Mouse (Mus musculus): Measurements from ENCODE around the gene Armc2. TPM values are rescaled to one million over a fixed set of nuclear protein-coding genes. Genes with fewer than 3 reads are reported as not detected.

Gene Armc2
- polyA plus RNA-seq, 1 experiment from 2014 or later, result 7.3 TPM

DNA sequence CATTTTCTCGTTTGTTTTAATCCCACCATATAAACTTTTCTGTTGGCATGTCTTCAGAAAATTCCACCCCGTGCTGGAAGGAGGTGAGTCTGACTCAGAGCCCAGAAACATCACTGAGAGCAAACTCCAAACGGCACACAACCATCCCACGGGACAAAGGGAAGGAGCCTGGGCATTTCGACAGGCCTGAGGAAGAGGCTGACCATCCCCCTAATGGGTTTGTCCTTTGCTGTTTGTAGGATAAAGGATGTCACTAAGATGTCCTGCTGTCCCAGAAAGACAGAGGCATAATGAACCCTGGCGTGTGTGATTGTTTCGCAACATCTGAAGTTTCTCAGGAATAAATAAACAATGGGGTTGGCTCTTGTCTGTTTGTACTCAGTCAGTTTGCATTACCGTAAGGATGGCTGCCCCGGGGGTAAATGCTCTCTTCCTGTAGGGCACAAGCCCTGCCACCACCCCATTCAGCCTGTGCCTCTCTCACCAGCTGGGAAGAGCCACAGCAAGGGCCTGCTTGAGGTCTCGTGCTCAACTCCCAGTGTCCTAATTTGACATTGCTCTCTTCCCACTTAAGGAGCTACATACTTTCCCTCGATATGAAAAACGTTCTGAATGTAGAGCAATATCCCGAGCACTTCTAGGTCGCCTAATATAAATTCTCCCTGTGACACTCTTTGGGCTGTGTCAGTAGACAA lies 26.7 kb downstream of the Armc2 start:
- H3K4me2 ChIP-seq, result no peak overlapping the region
- H3K9me3 ChIP-seq (replicated peaks), result no peaks in the 10 kb centered on the region
- H3K36me3 ChIP-seq (ENCODE audit: poor library complexity, severe bottlenecking), result no peaks in the 10 kb centered on the region
- no peak for ATAC-seq
- H3K4me3 ChIP-seq, result no peak overlapping the region
- H3K27ac ChIP-seq, result no peak overlapping the region
- peaks cover 14% of the 10 kb centered on the region for H3K4me1 ChIP-seq
- 0 out of 2 replicates have a peak, but pooled peaks cover 8% of the 10 kb centered on the region for H3K27me3 ChIP-seq
- WGBS, result 21% methylated on average over 14 of the region's 14 CpGs
- H3K9ac ChIP-seq, result no peak overlapping the region

DNA sequence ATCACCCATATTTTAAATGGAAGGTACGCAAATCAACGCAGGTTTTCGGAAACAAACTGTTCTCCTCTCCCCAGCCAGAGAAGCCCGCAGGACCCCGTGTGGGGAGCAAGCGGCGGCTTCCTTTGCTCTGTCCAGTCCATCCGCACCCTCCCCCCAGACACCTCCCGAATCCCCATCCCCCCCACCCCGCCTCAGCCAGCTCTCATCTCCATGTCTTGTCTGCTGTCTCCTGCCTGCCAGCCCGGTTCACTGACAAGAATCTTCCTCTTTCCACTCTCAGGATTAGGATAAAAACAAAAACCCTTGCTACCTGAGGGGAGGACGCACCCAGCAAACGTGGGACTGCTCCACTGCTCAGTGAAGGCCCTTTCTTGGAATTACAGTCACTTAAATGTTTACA lies 27.3 kb downstream of the Armc2 start:
- no peak overlapping the region for H3K9ac ChIP-seq
- 0 out of 2 replicates have a peak, but pooled peaks cover 8% of the 10 kb centered on the region for H3K27me3 ChIP-seq
- 15% methylated on average over 13 of the region's 13 CpGs for WGBS
- no peak overlapping the region for H3K27ac ChIP-seq
- H3K36me3 ChIP-seq (ENCODE audit: poor library complexity, severe bottlenecking), result no peaks in the 10 kb centered on the region
- H3K4me1 ChIP-seq, result peaks cover 14% of the 10 kb centered on the region
- ATAC-seq, result no peak
- H3K9me3 ChIP-seq (replicated peaks), result no peaks in the 10 kb centered on the region
- H3K4me2 ChIP-seq, result no peak overlapping the region
- no peak overlapping the region for H3K4me3 ChIP-seq

- 0 out of 2 replicates have a peak, but pooled peaks cover 8% of the 10 kb centered on the region for H3K27me3 ChIP-seq
- 92% methylated on average over 3 of the region's 3 CpGs for WGBS
- peaks cover 6% of the 10 kb centered on the region; the same call in 1 of the 2 replicates for H3K4me1 ChIP-seq
- no peaks in the 10 kb centered on the region for H3K36me3 ChIP-seq (ENCODE audit: poor library complexity, severe bottlenecking)
- H3K9ac ChIP-seq, result no peak overlapping the region
- H3K4me3 ChIP-seq, result no peak overlapping the region
- H3K27ac ChIP-seq, result no peak overlapping the region
- H3K4me2 ChIP-seq, result no peak overlapping the region
- no peak for ATAC-seq
- H3K9me3 ChIP-seq (replicated peaks), result no peaks in the 10 kb centered on the region
Measured at GRCm38 (mm10) chr10:41988930-41989329, 29.3 kb downstream of the Armc2 start.

DNA sequence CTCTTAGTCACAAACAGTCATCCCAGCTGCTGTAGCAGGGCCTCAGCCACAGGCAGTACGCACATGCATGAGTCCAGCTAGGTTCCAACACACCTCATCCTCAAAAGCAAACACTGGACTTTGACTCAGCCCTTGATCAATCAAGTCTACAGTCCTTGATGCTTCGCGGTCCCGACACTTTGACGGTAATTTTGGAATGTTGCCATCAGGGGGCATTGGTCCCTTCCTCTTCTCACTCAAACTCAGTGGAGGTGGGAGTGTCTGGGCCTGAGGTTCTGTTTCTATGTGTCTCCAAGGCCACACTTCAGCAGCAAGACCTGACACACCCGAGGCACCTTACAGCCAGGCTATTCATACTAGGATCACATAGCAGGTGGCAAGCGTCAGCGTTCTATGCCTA lies 32.1 kb downstream of the Armc2 start:
- Histone ChIP-seq H3K4me1 (peaks cover under 1% of the 10 kb centered on the region; the same call in 1 of the 2 replicates), H3K36me3 (ENCODE audit: poor library complexity, severe bottlenecking) (no peaks in the 10 kb centered on the region), H3K27me3 (0 out of 2 replicates have a peak, but pooled peaks cover 5% of the 10 kb centered on the region), H3K9ac (no peak overlapping the region), H3K27ac (no peak overlapping the region), H3K4me2 (no peak overlapping the region), H3K4me3 (no peak overlapping the region), H3K9me3 (replicated peaks) (no peaks in the 10 kb centered on the region)
- ATAC-seq, result no peak
- 90% methylated on average over 8 of the region's 8 CpGs for WGBS

- Histone ChIP-seq H3K36me3 (ENCODE audit: poor library complexity, severe bottlenecking) (no peaks in the 10 kb centered on the region), H3K4me2 (no peak overlapping the region), H3K27me3 (no peaks in the 10 kb centered on the region), H3K4me1 (no peaks in the 10 kb centered on the region), H3K27ac (no peak overlapping the region), H3K4me3 (no peak overlapping the region), H3K9me3 (replicated peaks) (no peaks in the 10 kb centered on the region), H3K9ac (no peak overlapping the region)
- no peak for ATAC-seq
- WGBS, result 92% methylated on average over 6 of the region's 6 CpGs
Measured at GRCm38 (mm10) chr10:41984221-41984620, 34.0 kb downstream of the Armc2 start.

DNA sequence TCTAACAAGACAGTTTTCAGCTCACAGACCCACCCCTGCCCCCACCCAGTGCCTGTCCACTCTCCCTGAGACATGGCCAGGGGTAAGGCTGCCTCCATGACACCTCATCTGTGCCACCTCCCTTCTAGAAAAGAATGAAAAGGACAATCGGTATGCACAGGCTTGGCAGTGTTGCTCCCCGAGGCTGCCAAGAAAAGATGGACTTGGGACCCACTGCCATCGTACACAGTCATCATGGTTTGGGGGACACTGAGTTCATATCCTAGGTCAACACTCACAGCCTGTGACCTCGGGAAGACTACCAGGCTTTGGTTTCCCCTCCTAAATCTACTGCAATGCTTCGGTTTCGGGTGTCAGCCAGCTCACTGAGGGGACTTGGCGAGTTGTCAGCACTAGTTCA lies 35.4 kb downstream of the Armc2 start:
- Histone ChIP-seq H3K27ac (no peak overlapping the region), H3K27me3 (no peaks in the 10 kb centered on the region)
- WGBS, result 75% methylated on average over 7 of the region's 7 CpGs

DNA sequence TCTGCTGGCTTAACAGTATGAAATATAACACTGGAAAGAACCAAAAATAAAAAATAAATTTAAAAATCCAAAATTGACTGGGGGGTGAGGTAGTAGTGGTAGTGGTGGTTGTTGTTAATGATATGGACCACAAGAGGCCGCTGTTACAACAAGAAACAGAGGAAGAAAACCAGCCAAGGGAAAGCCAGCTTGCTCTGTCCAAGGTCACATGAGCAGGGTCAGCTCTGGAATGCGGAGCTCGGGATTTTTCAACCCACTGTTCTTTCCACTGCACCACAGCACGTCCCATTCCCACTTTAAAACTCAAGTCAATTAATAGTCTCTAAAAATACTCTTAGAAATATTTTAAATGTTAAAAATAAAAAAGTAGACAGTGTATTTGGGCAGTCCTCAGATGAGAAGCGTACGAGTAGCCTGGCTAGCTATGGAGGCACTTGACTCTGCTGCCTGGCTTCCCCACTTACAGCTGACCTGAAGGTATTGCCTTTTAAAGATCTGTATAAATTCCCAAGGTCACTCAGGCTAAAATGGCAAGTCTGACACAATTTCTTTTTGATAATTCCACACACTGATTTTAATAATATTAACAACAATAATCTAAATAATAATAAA lies 37.4 kb downstream of the Armc2 start:
- 25% methylated on average over 6 of the region's 6 CpGs for WGBS
- H3K27me3 ChIP-seq, result no peaks in the 10 kb centered on the region
- no peak overlapping the region for H3K27ac ChIP-seq
- no peaks in the 10 kb centered on the region for H3K36me3 ChIP-seq (ENCODE audit: poor library complexity, severe bottlenecking)
- no peaks in the 10 kb centered on the region for H3K9me3 ChIP-seq (replicated peaks)
- no peaks in the 10 kb centered on the region for H3K4me1 ChIP-seq
- no peak overlapping the region for H3K9ac ChIP-seq
- no peak overlapping the region for H3K4me2 ChIP-seq
- H3K4me3 ChIP-seq, result no peak overlapping the region
- peak; percentile 75 for ATAC-seq

More for the DNA sequence above, 35.4 kb downstream of the Armc2 start:
- ATAC-seq, result no peak
- H3K36me3 ChIP-seq (ENCODE audit: poor library complexity, severe bottlenecking), result no peaks in the 10 kb centered on the region
- no peak overlapping the region for H3K4me3 ChIP-seq
- no peaks in the 10 kb centered on the region for H3K4me1 ChIP-seq
- no peaks in the 10 kb centered on the region for H3K9me3 ChIP-seq (replicated peaks)
- H3K9ac ChIP-seq, result no peak overlapping the region
- no peak overlapping the region for H3K4me2 ChIP-seq

- Histone ChIP-seq H3K4me3 (no peak overlapping the region), H3K36me3 (ENCODE audit: poor library complexity, severe bottlenecking) (no peaks in the 10 kb centered on the region), H3K27ac (no peak overlapping the region), H3K9me3 (replicated peaks) (no peaks in the 10 kb centered on the region), H3K4me2 (no peak overlapping the region), H3K27me3 (no peaks in the 10 kb centered on the region), H3K9ac (no peak overlapping the region), H3K4me1 (no peaks in the 10 kb centered on the region)
- WGBS, result 83% methylated on average over 7 of the region's 7 CpGs
- ATAC-seq, result no peak
Measured at GRCm38 (mm10) chr10:41978403-41979234, 39.6 kb downstream of the Armc2 start.

DNA sequence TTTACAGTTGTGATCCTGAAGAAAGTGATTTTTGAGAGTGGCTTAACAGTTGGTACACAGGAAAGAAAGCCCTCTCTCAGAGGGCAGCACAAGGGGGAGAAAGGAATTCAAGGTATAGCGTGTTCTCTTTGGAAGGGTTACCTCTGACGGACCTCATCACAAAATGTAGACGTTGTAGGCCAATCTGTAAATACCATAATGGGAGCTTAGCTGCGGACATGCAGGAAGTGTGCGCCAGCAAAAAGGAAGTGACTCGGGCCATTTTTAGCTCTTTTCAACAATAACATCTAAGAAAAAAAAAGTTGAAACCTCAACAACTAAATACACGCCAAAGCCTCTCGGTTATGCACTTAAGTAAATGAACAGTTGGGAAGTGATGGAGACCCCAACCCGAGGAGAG lies 45.6 kb downstream of the Armc2 start:
- Histone ChIP-seq H3K27ac (no peak overlapping the region), H3K9me3 (replicated peaks) (no peaks in the 10 kb centered on the region), H3K4me1 (no peaks in the 10 kb centered on the region), H3K36me3 (ENCODE audit: poor library complexity, severe bottlenecking) (no peaks in the 10 kb centered on the region), H3K4me3 (no peak overlapping the region), H3K27me3 (no peaks in the 10 kb centered on the region), H3K9ac (no peak overlapping the region), H3K4me2 (no peak overlapping the region)
- no peak for ATAC-seq
- WGBS, result 87% methylated on average over 9 of the region's 9 CpGs

DNA sequence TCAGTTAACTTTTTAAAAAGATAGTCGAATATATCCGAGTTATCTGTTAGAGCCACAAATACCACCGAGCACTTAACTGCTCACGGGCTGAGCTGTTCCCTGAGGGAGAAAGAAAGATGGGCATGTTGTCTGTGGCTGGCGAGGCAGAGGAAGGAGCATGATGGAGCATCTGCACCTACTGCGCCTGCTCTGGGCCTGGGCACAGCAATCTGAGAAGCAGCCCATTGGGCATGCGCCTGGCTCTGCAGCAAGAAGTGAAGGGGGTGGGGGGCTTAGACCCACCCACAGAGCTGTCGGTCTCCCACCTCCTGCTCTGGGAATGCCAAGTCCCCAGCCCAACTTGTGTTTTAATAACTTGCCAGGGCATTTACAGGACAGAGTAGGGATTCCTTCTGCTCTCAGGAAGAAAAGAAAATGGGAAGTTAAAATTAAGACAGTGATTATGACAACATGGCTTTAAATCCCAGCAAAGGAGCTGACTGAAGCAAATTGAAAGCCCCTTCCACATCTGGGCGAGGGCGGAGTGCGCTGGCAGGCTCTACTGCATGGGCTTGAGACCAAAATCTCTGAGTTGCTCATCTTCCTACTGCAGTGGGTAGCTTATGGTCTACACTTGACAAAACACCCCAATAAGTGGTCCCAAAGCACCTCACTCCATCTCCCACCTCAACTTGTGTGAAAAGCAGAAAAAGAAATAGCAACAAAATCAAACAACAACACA lies 50.2 kb downstream of the Armc2 start:
- Histone ChIP-seq H3K4me1 (no peaks in the 10 kb centered on the region), H3K9ac (no peak overlapping the region), H3K4me3 (no peak overlapping the region), H3K27ac (no peak overlapping the region), H3K36me3 (ENCODE audit: poor library complexity, severe bottlenecking) (no peaks in the 10 kb centered on the region), H3K27me3 (no peaks in the 10 kb centered on the region), H3K4me2 (no peak overlapping the region), H3K9me3 (replicated peaks) (no peaks in the 10 kb centered on the region)
- no peak for ATAC-seq
- 85% methylated on average over 11 of the region's 11 CpGs for WGBS

DNA sequence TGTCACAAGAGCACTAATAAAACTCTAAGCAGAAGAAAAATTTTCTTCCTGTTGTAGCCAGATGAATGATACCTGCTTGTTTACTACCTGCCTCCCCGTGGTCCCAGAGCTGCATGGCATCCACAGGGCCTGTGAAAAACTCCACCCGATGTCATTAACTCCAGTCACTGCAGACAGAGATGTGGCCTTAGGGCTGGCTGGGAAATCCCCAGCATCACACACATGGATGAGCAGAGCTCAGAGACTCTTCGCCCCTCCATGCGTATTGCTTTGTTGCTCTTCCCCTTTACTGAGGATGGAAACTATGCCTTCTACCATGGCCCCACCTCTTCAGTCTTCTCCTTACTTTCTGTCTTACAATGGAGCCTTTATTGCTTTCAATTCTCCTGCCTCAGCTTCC lies 55.5 kb downstream of the Armc2 start:
- no peaks in the 10 kb centered on the region for H3K27me3 ChIP-seq
- 41% methylated on average over 4 of the region's 4 CpGs for WGBS
- no peak for ATAC-seq
- H3K4me3 ChIP-seq, result no peak overlapping the region
- no peak overlapping the region for H3K4me2 ChIP-seq
- no peaks in the 10 kb centered on the region for H3K36me3 ChIP-seq (ENCODE audit: poor library complexity, severe bottlenecking)
- no peak overlapping the region for H3K9ac ChIP-seq
- H3K4me1 ChIP-seq, result 0 out of 2 replicates have a peak, but pooled peaks cover 3% of the 10 kb centered on the region
- H3K9me3 ChIP-seq (replicated peaks), result no peaks in the 10 kb centered on the region
- no peak overlapping the region for H3K27ac ChIP-seq
